Mouse (Mus musculus): ENCODE results near the gene Rgs18. TPM values are rescaled to one million over a fixed set of nuclear protein-coding genes. Genes with fewer than 3 reads are reported as not detected.

The Rgs18 gene
- polyA plus RNA-seq (2014; fragmentation: Illumina TruSeq; extraction: RNeasy Lipid Tissue Mini Kit (QIAGEN cat#74804); ENCODE audit: insufficient read depth, low read depth, low replicate concordance), result 3.4 TPM

GRCm38 (mm10) chr1:144775331-144775730, at the start of gene Rgs18:
TSS of gene Rgs18 (minus strand) at chr1:144775435.

Other genes with a start within 250 kb of the Rgs18 start
- gene Rgs21, start 207.8 kb downstream of the Rgs18 start, polyA plus RNA-seq (2014; fragmentation: Illumina TruSeq; extraction: RNeasy Lipid Tissue Mini Kit (QIAGEN cat#74804); ENCODE audit: insufficient read depth, low read depth, low replicate concordance), result not detected

Data from lung, adult 10 weeks (tissue).